Mouse (Mus musculus) left cerebral cortex, postnatal 10 days (tissue): ENCODE results near the gene Cry2. TPM values are rescaled to one million over a fixed set of nuclear protein-coding genes. Genes with fewer than 3 reads are reported as not detected.
A peak's percentile ranks its signal among the peaks of the same experiment; 100 is the strongest.
"Not testable (repeated sequence)": the region's sequence is repeated elsewhere in the genome, so short reads cannot be mapped to it uniquely, and the experiment has no call there.

Experiments used
- DNase-seq, 2 experiments: peaks; one replicate each; pipeline ENCODE4 v3.0.0; 2021 to 2022; ENCODE audit warnings: low spot score in 2 of 2, mixed read lengths in 1 of 2; ENCODE audit errors: extremely low spot score in 1 of 2
- intact Hi-C: fragments of 180-260 bp; cut with DNase I; formaldehyde crosslinking; loops from one replicate; pipeline ENCODE4 v1.15.1; 2025
- total RNA-seq, 2 experiments: library from RNA; stranded (reverse); gene quantifications; 2 replicates each; pipeline ENCODE4 v1.2.3; 2021

The Cry2 gene
- total RNA-seq, 2 experiments from 2014 or later = 108 to 109 TPM

DNA sequence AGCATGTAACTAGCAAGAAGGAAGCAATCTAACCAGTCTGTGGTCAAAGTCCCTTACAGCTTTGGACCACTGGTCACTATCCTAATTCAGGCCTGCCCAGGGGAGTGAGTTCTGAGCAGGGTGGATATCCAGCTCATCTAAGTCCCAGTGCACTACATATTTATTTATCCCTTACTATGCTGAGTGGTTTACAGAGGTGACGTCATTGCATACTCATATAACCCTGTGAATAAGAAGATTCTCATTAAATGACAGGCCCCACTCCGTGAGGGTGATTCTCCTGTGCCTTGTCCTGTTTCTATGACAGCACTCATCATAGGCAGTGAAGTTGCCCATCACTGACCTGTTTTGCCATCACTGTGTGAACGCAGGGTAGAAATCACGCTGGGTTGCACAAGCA lies 8.5 kb downstream of the Cry2 start:
- intact Hi-C loops = no loop called here
- DNase-seq = no peak

DNA sequence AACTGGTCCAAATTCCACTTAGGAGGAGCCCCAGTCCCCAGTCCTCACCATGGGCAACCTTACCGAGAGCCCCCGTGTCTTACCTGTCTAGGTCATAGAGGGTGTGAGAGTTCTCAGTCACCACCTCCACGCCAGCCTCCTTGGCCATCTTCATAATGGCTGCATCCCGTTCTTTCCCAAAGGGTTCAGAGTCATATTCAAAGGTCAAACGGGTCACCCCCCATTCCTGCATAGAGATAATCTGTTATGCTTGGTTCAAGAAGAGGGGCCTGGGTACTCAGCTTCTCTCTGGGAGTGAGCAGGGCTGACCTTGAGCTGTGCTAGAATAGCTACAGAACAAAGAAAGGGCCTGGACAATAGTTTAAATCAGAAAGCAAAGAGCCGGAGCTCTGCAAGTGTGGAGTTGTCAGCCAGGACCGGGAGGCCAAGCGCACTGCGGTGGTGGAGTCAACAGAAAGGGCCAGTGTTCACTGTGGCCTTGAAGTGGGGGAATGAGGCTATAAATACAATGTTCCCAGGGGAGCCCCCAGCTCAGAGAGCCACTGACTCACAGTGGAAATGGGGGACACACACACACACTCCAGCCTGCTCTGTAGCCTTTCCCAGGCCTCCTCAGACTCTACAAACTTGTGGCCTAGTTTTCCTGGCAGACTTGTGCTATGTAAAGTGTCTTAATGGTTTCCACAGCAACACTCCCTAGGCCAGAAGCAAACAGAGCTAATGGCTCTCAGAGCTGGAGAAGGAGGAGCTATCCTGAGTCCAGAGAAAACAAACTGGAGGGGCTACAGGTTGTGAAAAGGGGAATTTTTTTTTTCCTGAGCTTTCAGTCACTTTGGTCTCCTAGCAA lies 9.2 kb downstream of the Cry2 start:
- peak in 1 of 2 experiments; percentile 59 for DNase-seq
- intact Hi-C loops = no loop called here

DNA sequence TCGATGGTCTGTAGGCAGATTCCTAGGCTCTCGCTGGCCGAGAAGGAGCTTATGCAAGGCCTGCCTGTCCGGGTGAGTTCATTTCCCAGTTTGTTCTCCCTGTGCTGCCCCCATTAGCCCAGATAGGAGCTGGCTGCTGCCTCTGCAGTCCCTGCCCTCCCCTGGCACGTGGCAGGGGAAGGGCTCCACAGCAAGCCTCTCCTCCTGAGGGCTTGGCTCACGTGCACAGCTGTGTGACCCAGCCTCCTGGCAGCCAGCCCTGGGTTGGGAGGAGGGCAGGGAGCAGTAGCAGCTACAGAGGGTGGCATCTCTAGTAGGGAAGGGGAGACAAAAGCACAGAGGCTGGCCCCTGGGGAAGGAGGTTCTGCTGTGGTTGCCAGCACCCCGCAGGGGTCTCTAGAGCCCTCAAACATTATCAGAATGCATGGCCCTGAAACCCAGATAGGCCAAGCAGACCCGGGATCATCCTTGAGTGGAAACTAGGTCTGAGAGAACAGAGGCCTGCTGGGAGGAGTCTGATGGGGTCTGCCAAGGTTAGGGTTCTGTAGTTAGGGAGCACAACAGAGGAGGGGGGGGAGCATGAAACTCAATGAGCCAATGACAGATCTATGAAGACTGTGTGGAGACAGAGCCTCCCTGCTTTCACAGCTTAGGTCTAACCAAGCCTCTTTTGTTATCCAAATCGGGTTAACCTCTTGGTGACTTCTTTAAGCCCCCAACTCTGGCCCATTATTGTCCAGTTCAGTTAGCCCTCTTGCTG lies 10.0 kb downstream of the Cry2 start:
- intact Hi-C loops = no loop called here
- DNase-seq = peak; percentile 74 to 92

DNA sequence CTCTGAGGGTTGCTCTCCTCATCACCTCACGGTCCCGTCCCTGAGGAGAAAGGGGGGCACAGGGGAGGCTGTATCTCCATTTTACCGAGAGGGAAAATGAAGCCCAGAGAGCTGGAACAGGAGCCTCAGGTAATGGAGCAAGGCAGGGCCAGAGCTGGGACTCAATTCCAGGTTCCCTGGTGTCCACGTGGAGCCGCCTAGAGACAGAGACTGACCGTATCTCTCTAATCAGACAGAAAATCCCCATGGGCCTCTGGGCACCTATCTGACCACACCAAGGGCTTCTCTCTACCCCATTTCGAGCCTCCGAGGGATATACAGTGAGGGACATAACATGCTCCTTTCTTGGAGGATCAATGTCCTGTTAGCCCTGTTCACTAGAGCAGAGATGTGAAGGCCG lies 10.7 kb downstream of the Cry2 start:
- intact Hi-C loops = no loop called here
- DNase-seq = no peak

DNA sequence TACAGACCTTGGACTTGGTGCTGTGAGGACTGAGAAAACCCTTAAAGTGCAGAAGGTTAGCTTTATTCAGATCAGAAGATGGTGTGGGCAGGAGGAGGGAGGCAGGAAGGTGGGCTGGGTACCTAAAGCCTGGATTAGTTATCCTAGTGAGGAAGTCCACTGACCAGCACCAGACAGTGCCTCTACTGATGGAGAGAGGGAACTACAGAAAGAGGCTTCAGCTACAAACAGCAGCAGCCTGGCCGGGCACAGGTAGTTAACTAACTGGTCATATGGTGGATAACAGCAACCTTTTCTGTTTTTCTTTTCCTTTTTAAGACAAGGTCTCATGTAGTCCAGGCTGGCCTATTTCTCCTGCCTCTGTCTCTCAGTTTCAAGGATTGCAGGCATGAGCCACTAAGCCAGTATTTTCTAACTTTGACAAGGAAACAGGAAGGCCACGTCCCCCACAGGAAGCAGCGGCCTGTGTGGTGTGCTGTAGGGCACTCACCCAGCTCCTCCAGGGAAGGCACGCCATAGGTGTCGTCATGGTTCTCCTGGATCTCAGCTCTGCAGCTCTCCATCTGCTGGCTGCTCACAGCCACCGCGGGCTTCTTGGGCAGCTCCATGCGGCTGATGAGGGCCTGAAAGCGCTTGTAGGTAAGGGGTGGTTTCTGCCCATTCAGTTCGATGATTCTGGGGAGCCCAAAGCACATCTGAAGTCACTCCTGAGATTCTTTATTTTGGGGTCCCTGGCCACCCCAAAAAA lies 11.3 kb downstream of the Cry2 start:
- DNase-seq = no peak
- intact Hi-C loops = no loop called here

DNA sequence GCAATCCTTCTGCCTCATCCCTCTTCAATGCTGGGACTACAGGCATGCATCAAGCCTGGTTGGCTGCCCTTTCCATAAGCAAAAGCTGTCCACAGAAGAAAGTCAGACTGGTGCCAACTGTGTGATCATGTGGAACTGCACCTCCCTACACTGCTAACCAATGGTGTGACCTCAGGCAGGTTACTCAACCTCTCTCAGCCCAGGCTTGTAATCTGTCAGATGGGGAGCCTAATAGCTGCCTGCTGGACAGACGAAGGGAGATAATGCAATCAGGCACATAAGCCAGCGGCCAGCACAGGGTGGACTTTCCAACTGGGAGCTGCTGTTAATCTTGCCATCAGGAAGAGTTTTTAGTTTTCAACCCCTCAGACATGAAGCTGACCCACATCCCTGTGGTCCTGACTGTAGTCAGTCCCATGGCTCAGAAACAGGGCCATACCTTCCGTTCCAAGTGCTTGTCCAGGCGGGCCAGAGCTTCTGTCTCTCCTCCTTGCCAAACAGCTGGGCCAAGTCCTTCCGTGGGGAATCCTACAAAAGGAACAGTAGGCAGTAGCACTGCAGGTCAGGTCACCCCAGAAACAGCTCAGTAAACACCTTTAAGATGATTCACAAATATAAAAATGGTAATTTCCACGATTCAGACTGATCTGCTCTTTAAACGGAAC lies 12.0 kb downstream of the Cry2 start:
- DNase-seq = no peak
- intact Hi-C loops = no loop called here

DNA sequence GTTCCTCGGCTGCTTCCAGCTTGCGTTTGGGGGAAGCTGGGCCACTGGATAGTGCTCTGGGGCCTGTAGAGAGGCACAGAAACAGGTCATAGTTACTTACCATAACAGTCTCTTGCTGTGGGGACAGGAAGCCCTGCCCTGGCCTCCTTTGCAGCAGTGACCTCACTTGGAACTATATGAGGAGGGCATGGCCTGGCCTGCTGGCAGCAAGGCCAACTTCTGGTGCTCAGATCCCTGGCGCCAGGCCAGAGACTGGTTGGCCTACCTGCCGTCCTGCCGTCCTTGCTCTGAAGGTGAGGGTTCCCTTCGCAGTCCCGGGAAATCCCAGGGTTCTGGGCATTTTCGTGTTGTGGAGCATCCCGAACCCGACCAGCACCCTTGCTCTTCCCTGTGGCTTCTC lies 22.1 kb downstream of the Cry2 start:
- intact Hi-C loops = no loop called here
- peak in 1 of 2 experiments; percentile 53 for DNase-seq

DNA sequence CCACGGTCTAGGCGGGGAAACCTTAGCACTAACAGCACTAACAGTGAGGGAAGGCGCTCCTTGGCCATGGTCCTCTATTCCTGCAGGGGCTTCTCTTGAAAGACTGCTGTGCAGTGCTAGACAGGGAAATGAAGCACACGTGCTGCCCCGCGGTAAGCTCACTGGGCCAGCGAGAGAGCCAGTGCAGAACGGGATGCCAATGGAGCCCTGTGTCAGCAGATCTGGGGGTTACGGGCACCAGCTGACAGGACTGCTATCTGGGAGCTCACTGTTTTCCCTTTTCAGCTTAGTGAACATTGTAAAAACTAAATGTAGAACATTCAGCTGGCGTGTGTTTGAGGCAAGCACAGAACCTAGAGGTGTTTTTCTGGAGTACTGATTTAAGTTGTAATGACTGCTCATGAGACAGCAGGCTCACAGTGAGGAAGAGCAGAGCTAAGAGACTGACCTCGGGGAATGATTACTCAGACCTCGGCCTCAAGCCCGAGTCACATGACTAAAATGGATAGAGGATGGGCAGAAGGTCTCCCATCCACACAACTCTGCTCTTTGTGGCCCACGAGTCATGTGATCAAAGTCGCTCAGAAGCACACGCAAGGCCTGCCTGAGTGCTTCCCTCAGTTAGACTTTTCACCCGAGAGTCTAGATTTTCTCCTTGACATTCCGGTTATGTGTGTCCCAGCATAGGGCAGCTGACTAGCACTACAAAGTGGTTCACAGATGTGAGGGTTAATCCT lies 25.4 kb downstream of the Cry2 start:
- intact Hi-C loops = no loop called here

DNA sequence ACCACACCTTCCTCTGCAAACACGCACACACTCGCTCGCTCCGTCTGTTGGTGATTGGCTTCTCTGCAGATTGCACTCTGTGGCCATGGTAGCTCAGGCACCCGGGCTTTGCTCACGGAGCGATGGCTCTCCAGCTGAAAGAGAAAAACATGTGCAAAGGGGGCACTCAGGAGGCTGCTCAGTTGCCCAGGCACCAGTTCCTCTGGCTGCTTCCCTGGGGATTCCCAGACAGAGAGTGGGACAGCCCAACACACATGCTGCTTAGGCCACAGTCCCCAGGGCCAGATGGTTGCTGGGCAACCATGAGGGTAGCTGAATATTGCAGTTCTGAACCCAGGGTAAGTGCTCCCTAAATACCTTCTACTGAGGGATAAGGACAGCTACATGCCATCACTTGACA lies 28.2 kb downstream of the Cry2 start:
- intact Hi-C loops = no loop called here

More for the DNA sequence above, 25.4 kb downstream of the Cry2 start:
- no peak for DNase-seq

DNA sequence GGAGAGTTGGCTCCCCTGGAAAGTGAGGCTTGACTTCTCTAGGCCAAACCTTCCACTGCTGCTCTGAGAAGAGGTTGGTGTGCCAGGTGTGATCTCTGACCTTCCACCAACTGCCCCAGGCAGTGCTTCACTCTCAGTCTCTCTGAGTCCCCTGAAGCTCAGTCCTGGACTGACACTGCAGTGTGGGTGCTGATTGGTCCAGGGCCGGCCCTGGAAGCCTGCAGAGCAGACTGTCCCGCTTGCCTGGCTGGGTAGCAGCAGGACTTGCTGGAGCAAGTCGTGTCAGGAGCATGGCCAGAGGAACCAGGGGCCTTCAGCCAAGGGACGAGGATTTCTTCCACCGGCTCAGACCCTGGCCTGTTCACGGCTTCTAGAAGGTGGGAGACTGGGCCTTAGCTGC lies 29.1 kb downstream of the Cry2 start:
- intact Hi-C loops = no loop called here
- DNase-seq = no peak

More for the DNA sequence above, 28.2 kb downstream of the Cry2 start:
- DNase-seq = no peak

DNA sequence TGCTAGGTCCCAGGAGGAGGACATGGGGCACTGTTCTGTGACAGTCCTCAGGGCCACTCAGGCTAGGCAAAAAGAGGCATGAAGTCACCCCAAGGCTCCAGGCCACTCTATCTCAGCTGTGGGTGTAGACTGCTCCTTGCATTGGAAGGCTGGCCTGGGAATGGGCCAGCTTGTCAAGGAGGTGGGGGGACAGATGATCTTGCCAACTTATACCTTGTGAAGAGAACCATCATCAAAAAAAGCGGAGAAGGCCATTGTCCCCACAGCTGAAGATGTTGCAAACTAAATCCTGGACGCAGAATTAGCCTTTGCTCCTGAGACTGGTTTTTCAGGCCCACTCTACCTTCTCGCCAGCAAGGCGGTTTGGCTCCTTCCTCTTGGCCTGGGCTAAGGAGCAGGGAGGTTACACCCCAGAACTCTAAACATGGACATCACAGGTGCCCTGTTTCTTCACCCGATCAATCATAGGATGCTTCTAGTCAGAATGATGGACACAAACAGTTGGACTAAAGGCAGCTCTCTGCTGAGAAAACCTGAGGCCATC lies 30.0 kb downstream of the Cry2 start:
- DNase-seq = no peak
- intact Hi-C loops = no loop called here

DNA sequence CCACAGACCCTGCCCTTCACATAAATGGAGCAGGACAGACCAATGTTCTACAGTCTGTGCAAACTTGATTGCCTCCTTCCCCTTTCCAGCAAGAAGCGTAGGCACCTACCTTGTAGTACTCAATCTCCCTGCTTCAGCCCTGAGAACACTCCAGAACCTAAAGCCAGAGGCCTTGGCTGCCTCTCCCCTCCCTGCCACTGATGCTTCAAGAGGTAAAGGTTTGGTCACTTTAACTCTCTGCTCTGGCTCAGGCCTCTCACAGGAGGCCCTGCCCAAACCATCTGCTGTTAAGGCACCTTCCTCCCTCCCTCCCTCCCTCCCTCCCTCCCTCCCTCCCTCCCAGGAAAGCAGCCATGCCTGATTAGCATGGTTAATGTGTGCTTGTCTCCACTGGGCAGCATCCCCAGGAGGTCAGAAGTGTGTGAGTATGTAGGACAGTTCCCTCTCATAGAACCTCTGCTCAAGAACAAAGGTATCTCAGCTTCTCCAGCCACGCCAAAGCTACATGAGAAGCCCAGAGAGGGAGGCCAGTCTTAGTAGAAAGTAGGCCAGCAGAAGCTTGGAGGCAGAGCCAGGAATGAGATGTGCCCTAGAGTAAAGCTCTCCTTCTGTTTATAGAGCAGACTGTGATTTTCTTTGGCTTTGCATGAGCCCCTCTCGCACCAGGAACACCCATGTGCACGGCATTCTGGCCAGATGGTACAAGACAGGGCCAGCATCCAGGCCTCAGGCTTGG lies 31.1 kb downstream of the Cry2 start:
- intact Hi-C loops = no loop called here
- DNase-seq = no peak

DNA sequence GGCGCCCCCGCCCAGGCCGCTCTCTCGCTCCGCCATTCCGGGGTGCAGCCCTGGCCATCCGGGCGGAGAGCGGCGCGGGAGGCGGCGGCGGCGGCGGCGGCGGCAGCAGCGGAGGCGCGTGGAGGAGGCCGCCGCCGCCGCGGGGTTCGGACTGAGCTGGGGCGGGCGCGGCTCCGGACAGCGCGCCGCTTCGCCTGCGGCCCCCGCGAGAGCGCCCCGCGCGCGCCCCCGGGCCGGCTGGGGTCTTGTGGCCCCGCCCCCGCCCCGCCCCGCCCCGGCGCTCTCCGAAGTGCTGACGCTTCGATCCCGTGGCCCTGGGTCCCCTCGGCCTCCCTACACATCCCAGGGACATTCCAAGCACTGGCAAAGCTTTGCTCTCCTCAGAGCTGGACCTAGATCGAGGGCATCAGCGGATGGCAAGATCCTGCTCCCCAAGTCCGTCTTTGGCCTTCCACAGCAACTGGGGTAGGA lies 32.7 kb downstream of the Cry2 start, which contains the start of gene Mapk8ip1:
Gene Mapk8ip1 (minus strand): TSS at position 173 of the 471 bp plus-strand sequence.
- peak in 1 of 2 experiments; percentile 61 for DNase-seq
- intact Hi-C loops = no loop called here

DNA sequence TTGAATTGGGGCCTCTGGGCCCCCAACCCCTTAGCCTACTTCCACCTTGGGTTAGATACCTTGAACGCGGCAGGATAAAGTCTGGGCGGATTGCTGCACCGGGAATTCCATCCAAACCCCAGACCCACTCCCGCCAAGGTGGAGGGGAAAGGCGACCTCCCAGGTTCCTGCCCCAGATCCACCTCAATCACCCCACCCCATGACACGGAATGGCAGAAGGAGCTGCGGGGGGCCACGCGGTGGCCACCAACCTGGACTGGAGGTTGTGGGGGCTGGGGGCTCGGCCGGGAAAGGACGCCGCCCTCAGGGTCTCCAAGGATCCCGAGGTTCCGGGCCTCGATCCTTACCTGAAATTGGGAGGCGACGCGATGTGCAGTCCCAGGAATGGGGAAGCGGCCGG lies 33.2 kb downstream of the Cry2 start:
- intact Hi-C loops = no loop called here
- DNase-seq = peak in 1 of 2 experiments; percentile 49

DNA sequence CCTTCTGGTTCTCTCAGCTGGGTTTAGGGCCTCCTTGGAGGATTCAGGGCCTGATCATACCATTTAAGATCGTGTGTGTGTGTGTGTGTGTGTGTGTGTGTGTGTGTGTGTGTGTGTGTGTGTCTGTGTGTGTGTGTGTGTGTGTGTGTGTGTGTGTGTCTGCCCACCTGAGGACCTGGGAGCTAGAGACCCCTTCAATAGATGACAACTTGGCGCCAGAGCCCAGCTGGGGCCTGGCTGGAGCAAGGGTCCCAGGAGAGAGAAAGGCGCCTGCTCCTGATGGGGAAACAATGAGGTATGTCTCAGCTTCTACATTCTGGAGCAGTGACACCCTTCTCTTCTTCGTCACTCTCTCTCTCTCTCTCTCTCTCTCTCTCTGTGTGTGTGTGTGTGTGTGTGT lies 34.0 kb downstream of the Cry2 start:
- DNase-seq, intact Hi-C loops: not testable (repeated sequence)

DNA sequence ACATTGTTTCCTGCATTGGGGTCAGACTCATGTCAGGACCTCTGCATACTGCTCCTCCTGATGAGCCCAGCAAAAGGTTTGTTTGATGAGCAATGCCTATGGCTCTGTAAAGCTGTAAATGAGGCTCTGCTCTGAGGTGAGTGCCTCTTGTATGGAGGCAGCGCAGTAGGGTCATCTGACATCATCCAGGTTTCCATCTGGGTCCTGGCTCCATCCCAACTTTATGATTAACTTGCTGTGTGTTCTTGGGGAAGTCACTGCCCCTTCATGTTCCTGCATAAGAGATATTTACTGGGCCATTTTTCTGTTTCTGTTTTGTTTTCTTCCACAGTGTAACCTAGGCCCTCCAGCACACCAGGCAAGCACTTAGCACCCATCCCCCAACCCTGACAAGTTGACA lies 36.4 kb downstream of the Cry2 start:
- DNase-seq = no peak
- intact Hi-C loops = no loop called here

DNA sequence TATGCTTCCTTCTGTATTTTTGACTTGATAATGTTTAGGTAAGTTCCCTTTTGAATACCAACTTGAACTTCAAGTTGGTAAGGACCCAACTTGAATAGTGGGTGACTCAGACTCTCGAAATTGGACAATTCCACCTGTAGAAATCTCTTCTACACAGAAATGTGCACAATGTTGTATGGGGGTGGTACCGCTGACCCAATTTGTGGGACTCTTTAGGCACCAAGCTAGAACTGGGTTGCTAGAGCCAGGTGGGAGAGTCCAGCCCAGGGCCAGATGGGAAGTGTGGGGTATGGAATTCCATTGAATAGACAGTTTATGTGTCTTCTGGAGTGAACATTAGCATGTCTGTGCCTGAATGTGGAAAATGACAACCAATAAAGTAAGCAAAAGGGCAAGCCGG lies 38.3 kb downstream of the Cry2 start:
- DNase-seq = no peak
- intact Hi-C loops = no loop called here
